Mouse (Mus musculus): ENCODE data around the gene Olfr1246. TPM values are rescaled to one million over a fixed set of nuclear protein-coding genes. Genes with fewer than 3 reads are reported as not detected.
"Not testable (repeated sequence)": the region's sequence is repeated elsewhere in the genome, so short reads cannot be mapped to it uniquely, and the experiment has no call there.

The Olfr1246 gene
- polyA plus RNA-seq (2012; rRNA removed): not detected in 2 replicates

DNA sequence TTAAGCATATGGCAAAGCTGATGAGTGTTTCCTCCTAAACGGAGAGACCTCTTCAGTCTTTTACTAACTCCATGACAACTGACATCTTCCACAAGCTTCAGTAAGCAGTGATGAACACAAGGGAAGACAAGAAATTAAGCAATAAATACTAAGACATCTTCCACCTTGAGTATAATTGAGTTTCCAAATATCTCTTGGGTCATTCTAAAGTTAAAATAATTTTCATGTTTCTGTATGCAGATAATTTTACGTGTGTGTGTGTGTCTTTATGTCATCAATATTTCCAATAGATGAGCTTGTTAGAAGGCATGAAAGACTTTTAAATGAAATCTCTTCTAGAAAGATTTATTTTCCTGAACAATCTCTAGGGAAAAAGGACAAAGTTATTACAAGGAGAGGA is at the start of gene Olfr1246:
Gene Olfr1246 (minus strand): TSS at position 101 of the 400 bp plus-strand sequence.
- TF ChIP-seq CTCF (IDR thresholded peaks at IDR 0.05; ENCODE audit: insufficient read depth, low read length) (no peak), POLR2A (IDR thresholded peaks at IDR 0.05; ENCODE audit: borderline replicate concordance, extremely low read depth, low read depth, low read length) (no peak)
- H3K4me1 ChIP-seq (ENCODE audit: control insufficient read depth, insufficient read depth, low read length): no peaks in the 10 kb centered on the region
- no peak for DNase-seq
- 68% methylated on average over 2 of the region's 2 CpGs for WGBS
- no peak within 1 kb of the TSS for H3K4me3 ChIP-seq (replicated peaks; ENCODE audit: extremely low read depth, low read depth, low read length)

DNA sequence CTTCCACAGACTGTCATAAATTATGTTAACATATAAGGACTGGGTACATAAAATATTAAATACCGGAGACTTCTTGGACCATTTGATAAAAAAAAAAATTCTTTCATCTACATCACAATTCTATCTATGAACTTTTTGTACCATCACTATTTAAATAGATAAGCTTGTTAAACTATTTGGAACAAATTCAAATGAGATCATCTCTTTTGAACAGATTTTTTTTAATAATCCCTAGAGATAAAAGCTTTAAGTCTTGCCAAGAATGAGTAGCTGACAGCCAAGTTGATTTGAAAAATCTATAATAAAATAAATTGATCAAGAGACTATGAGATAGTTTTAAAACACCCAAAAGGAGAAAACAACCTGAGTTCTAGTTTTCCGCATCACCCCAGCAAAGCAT is 41.9 kb upstream of the Olfr1246 start, which contains the start of gene Olfr1249:
Gene Olfr1249 (minus strand): TSS at position 101 of the 400 bp plus-strand sequence.
- H3K4me3 ChIP-seq (replicated peaks; ENCODE audit: extremely low read depth, low read depth, low read length): no peak within 1 kb of the TSS
- H3K4me1 ChIP-seq (ENCODE audit: control insufficient read depth, insufficient read depth, low read length): no peaks in the 10 kb centered on the region
- no peak for TF ChIP-seq POLR2A (IDR thresholded peaks at IDR 0.05; ENCODE audit: borderline replicate concordance, extremely low read depth, low read depth, low read length)
- 89% methylated on average over 2 of the region's 2 CpGs for WGBS
- no peak for DNase-seq

DNA sequence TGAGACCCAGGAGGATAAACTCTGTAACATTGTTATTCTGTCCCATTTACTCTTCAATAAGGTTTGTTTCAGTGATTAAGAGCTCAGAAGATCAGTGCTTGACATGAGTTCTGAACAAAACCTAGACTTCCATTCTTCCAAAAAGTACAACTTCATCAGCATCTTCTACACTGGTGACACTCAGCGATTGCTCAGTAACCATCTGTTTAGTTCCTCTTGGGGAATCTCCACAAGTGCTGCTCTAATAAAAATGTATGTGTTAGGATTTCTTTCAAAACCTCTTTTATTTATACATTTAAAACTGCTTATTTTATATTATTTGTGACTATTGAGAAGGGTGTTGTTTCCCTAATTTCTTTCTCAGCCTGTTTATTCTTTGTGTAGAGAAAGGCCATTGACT is 25.2 kb upstream of the Olfr1246 start, which contains the start of gene Olfr1248:
Gene Olfr1248 (minus strand): TSS at position 101 of the 400 bp plus-strand sequence.
- DNase-seq; H3K4me1 ChIP-seq (ENCODE audit: control insufficient read depth, insufficient read depth, low read length); H3K4me3 ChIP-seq (replicated peaks; ENCODE audit: extremely low read depth, low read depth, low read length): not testable (repeated sequence)
- WGBS: 91% methylated on average over 1 of the region's 1 CpGs

DNA sequence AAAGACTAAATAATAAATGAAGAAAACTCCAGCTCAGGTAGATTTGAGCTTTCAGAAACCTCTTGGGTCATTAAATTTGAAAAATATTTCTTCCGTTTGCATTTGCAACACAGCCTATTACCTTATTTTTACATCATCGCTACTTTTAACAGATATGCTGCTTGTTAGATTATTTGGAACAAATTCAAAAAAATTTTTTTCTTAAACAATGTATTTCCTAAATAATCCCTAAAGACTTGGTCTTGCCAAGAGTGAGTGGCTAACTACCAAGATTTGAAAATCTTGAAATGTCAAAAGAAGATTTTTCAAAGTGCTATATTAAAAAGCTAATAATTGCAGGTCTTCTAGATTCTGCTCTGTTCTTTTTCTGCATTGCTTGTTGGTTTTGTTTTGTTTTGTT is 21.1 kb upstream of the Olfr1246 start, which contains the start of gene Olfr1247:
Gene Olfr1247 (minus strand): TSS at position 101 of the 400 bp plus-strand sequence.
- H3K4me3 ChIP-seq (replicated peaks; ENCODE audit: extremely low read depth, low read depth, low read length): no peak within 1 kb of the TSS
- WGBS: 86% methylated on average over 2 of the region's 2 CpGs
- no peak for DNase-seq
- no peak for TF ChIP-seq CTCF (IDR thresholded peaks at IDR 0.05; ENCODE audit: insufficient read depth, low read length)
- TF ChIP-seq POLR2A (IDR thresholded peaks at IDR 0.05; ENCODE audit: borderline replicate concordance, extremely low read depth, low read depth, low read length): no peak
- no peaks in the 10 kb centered on the region for H3K4me1 ChIP-seq (ENCODE audit: control insufficient read depth, insufficient read depth, low read length)

DNA sequence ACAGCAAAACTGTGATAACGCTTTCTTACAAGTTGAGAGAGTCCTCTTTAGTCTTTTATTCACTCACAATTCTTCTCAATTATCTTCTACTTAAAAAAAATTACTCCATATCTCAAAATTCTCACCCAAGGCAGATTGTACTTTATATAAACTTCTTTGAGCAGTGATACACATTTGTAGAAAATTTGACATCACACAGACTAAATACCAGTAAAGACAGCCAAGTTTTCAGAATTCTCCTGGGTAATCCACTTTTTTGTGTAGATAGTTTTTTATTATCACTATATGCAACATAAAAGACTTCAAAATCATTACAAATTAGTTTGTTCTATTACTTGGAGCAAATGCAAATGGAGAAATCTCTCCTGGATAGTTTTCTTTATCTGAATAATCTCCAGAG is 14.6 kb downstream of the Olfr1246 start, which contains the start of gene Olfr1245:
Gene Olfr1245 (minus strand): TSS at position 101 of the 400 bp plus-strand sequence.
- WGBS: 67% methylated on average over 1 of the region's 1 CpGs
- no peak for DNase-seq
- no peak for TF ChIP-seq POLR2A (IDR thresholded peaks at IDR 0.05; ENCODE audit: borderline replicate concordance, extremely low read depth, low read depth, low read length)
- TF ChIP-seq CTCF (IDR thresholded peaks at IDR 0.05; ENCODE audit: insufficient read depth, low read length): no peak
- H3K4me1 ChIP-seq (ENCODE audit: control insufficient read depth, insufficient read depth, low read length): no peaks in the 10 kb centered on the region
- no peak within 1 kb of the TSS for H3K4me3 ChIP-seq (replicated peaks; ENCODE audit: extremely low read depth, low read depth, low read length)

DNA sequence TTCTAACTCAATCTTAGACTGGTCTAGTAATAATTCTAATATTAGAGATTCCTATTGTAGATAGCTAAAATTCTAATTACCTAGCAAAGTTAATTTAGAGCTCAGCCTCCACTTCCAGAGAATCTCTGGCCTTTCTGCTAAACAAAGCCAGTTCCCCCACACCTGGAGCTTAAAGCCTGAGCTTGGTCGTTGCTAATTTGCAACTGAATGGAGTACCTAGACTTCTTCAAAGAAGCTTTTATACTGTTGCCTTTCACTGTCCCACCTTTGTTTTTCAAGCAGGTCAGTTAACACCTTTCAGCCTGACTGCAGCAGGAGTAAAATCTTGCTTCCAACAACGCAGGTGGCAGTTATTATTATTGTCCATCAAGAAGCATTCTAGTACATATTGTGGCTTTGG is 30.3 kb downstream of the Olfr1246 start:
- DNase-seq; H3K4me1 ChIP-seq (ENCODE audit: control insufficient read depth, insufficient read depth, low read length); H3K4me3 ChIP-seq (replicated peaks; ENCODE audit: extremely low read depth, low read depth, low read length): not testable (repeated sequence)
- WGBS: 50% methylated on average over 2 of the region's 2 CpGs

DNA sequence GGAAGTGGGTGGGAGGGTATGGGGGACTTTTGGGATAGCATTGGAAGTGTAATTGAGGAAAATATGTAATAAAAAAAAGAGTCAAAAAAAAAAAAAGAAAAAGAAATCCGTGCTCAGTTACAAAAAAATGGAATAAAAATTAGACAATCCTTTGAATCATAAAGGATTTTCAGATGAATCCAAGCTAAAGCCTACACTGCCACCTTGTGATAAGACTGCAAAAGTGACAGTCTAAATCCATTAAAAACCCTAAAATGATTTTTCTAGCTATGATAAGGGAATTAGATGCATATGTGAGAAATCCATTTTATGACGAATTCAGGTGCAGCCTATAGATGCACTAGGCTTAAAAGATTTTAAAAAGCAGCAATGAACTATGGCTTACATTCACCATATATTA is 48.4 kb downstream of the Olfr1246 start:
- WGBS: 51% methylated on average over 2 of the region's 2 CpGs
- H3K4me1 ChIP-seq (ENCODE audit: control insufficient read depth, insufficient read depth, low read length): no peaks in the 10 kb centered on the region

DNA sequence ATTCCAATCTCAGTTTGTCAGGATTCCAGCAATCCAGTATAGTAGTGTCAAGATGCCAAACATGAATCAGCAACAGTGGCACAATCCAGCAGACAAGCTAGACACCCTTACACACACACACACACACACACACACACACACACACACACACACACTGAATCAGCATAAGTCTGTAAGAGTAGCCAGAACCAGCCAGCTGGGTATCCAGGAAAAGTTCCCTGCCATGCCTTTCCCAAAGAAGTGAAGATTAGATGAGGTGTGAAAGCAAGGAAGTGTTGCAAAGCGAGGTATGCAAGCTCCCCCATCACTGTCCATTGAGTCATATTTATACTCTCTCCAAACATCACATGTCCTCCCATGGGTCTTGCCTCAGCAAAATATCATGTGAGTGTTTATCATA is 53.0 kb downstream of the Olfr1246 start:
- 41% methylated on average over 1 of the region's 1 CpGs for WGBS
- DNase-seq: no peak
- H3K4me3 ChIP-seq (replicated peaks; ENCODE audit: extremely low read depth, low read depth, low read length): no peak overlapping the region
- no peaks in the 10 kb centered on the region for H3K4me1 ChIP-seq (ENCODE audit: control insufficient read depth, insufficient read depth, low read length)
- no peak for TF ChIP-seq CTCF (IDR thresholded peaks at IDR 0.05; ENCODE audit: insufficient read depth, low read length)
- no peak for TF ChIP-seq POLR2A (IDR thresholded peaks at IDR 0.05; ENCODE audit: borderline replicate concordance, extremely low read depth, low read depth, low read length)

More for the DNA sequence above, 48.4 kb downstream of the Olfr1246 start:
- no peak overlapping the region for H3K4me3 ChIP-seq (replicated peaks; ENCODE audit: extremely low read depth, low read depth, low read length)
- no peak for TF ChIP-seq POLR2A (IDR thresholded peaks at IDR 0.05; ENCODE audit: borderline replicate concordance, extremely low read depth, low read depth, low read length)
- TF ChIP-seq CTCF (IDR thresholded peaks at IDR 0.05; ENCODE audit: insufficient read depth, low read length): no peak
- DNase-seq: no peak

Other genes starting within 250 kb of the Olfr1246 start
- gene Olfr1234, start 228.3 kb downstream of the Olfr1246 start, polyA plus RNA-seq (2012; rRNA removed): not detected in 2 replicates
- not detected in 2 replicates for gene Olfr1238, start 183.5 kb downstream of the Olfr1246 start, polyA plus RNA-seq (2012; rRNA removed)
- gene Olfr1239, start 172.8 kb downstream of the Olfr1246 start, polyA plus RNA-seq (2012; rRNA removed): not detected in 2 replicates
- gene Olfr1240, start 150.2 kb downstream of the Olfr1246 start, polyA plus RNA-seq (2012; rRNA removed): not detected in 2 replicates
- not detected in 2 replicates for gene Olfr1241, start 106.0 kb downstream of the Olfr1246 start, polyA plus RNA-seq (2012; rRNA removed)
- not detected in 2 replicates for gene Olfr1242, start 94.8 kb downstream of the Olfr1246 start, polyA plus RNA-seq (2012; rRNA removed)
- gene Olfr1243, start 61.7 kb downstream of the Olfr1246 start, polyA plus RNA-seq (2012; rRNA removed): not detected in 2 replicates
- gene Olfr1245, start 14.7 kb downstream of the Olfr1246 start, polyA plus RNA-seq (2012; rRNA removed): not detected in 2 replicates
- not detected in 2 replicates for gene Olfr1247, start 21.0 kb upstream of the Olfr1246 start, polyA plus RNA-seq (2012; rRNA removed)
- not detected in 2 replicates for gene Olfr1248, start 25.1 kb upstream of the Olfr1246 start, polyA plus RNA-seq (2012; rRNA removed)
- gene Olfr1249, start 41.8 kb upstream of the Olfr1246 start, polyA plus RNA-seq (2012; rRNA removed): not detected in 2 replicates
- gene Olfr1250, start 68.3 kb upstream of the Olfr1246 start, polyA plus RNA-seq (2012; rRNA removed): not detected in 2 replicates
- gene Olfr1251, start 78.8 kb upstream of the Olfr1246 start, polyA plus RNA-seq (2012; rRNA removed): not detected in 2 replicates
- not detected in 2 replicates for gene Olfr1252, start 131.9 kb upstream of the Olfr1246 start, polyA plus RNA-seq (2012; rRNA removed)
- not detected in 2 replicates for gene Olfr1253, start 163.9 kb upstream of the Olfr1246 start, polyA plus RNA-seq (2012; rRNA removed)
- not detected in 2 replicates for gene Olfr1254, start 200.5 kb upstream of the Olfr1246 start, polyA plus RNA-seq (2012; rRNA removed)
- gene Olfr1255, start 218.9 kb upstream of the Olfr1246 start, polyA plus RNA-seq (2012; rRNA removed): not detected in 2 replicates
- gene Olfr1256, start 248.4 kb upstream of the Olfr1246 start, polyA plus RNA-seq (2012; rRNA removed): not detected in 2 replicates